Mouse (Mus musculus): ENCODE results near the gene Sap25.

DNA sequence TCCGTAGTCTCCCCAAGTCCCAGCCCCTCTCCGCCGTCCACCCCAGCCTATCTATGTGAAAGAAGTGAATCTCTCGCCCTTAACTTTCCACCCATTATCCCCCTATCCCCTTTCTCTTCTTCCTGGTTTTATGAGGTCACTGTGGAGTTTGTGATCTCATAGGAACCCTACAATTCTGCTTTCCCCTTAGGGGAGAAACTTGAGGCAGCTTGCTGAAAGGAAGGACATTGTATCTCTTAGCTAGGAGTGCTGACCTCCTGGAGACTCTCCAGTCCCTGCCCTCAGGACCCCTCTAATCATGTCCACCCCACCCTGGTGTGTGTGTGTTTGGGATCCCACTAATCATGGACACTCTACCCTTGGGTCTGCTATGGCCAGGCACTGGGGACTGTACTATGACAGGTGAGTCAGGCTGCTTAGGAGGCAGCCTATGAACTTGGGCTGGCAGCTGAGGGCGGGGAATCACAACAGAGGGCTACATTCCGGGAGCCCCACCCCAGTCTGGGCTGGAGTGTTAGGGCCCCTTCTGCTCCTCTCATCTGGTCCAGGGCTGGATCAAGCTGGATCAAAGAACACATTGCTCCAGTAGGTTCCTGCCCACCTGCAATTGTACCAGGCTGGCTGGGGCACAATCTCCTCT, 11.1 kb upstream of the Sap25 start:
- peak; percentile 48; the same call in 1 of the 2 replicates for TF ChIP-seq POLR2A (IDR thresholded peaks at IDR 0.05; ENCODE audit: control insufficient read depth, low read depth, low read length)
- no peak for TF ChIP-seq CTCF (IDR thresholded peaks at IDR 0.05; ENCODE audit: control insufficient read depth, insufficient read depth, insufficient replicate concordance, low read depth, low read length)

Data from testis, adult 2 months (tissue).